Mouse (Mus musculus) kidney, postnatal 10 days (tissue): ENCODE results near the gene Olfr492.

Source experiments
- DNase-seq: peaks from one replicate; pipeline ENCODE4 v3.0.0; 2021; ENCODE audit warnings: mixed read lengths

Olfr492 gene

GRCm38 (mm10) chr7:108323574-108323973 is at the start of gene Olfr492:
Gene Olfr492 (minus strand): TSS chr7:108323674.
- DNase-seq = no peak

- no peak for DNase-seq
Measured at GRCm38 (mm10) chr7:108365035-108365434, 41.6 kb upstream of the Olfr492 start, which contains the start of gene Olfr494. Gene Olfr494 (plus strand): TSS chr7:108365335.

DNA sequence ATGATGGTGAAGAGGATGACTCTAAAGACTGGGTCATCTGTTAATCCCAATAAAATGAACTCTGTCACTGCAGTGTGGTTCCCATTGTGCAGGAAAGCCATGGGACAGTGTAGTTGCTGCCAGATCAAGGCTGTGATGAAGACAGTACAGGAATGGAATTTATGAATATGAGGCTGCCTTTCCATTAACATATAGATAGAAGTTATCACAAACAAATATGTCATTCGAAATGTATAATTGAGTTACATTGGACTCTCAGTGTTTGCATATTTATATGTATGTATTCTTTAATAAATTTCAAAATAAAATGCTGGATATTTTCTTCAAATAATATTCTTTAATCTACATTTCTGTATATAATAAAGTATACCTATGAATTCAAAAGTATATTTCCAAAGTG is 23.4 kb upstream of the Olfr492 start, which contains the start of gene Olfr493:
Olfr493 (minus strand) TSS at position 101 of the 400 bp plus-strand sequence.
- no peak for DNase-seq

GRCm38 (mm10) chr7:108313151-108313550 is 10.3 kb downstream of the Olfr492 start, which contains the start of gene Olfr491:
Gene Olfr491 (plus strand): TSS chr7:108313451.
- no peak for DNase-seq

DNA sequence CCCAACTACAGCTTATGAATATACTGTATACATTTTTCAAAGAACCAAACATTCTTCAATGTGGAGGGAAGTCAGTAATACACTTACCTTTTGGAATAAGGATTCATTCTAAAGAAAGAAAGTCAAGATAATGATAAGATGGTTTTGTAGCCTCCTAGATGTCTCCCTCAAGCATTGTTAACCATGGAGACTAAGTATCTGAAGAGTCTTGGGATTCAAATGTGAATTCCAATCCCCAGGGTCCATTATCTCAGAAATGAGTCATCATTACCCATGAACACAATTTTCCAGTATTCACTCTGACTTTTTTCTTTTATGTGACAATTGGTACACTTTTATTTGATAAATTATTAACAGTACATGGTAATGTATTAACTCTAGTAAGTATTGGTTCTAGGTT is 34.6 kb downstream of the Olfr492 start, which contains the start of gene Olfr490:
Olfr490 (minus strand) TSS at position 101 of the 400 bp plus-strand sequence.
- DNase-seq = no peak
